Mouse (Mus musculus) hindbrain, embryonic 14.5 days (tissue): Measurements from ENCODE around the gene Tjp3. TPM values are rescaled to one million over a fixed set of nuclear protein-coding genes. Genes with fewer than 3 reads are reported as not detected.
A peak's percentile ranks its signal among the peaks of the same experiment; 100 is the strongest.

Source experiments
- ATAC-seq: fragments of 200-750 bp; cut with Nextera tagmentation; 2 replicates; pipeline ENCODE4 v1.8.0; 2017; ENCODE audit warnings: moderate number of reproducible peaks, mild to moderate bottlenecking, moderate TSS enrichment, moderate library complexity; ENCODE audit not compliant: low FRiP score
- DNase-seq: peaks from one replicate; pipeline ENCODE4 v3.0.0-alpha.2; 2015; ENCODE audit warnings: low spot score
- H3K27ac ChIP-seq: fragments of 300-500 bp; sonication (generic); 2 replicates; pipeline ENCODE4 v1.5.1; 2014; ENCODE audit warnings: mild to moderate bottlenecking, moderate library complexity
- H3K27me3 ChIP-seq: fragments of 300-500 bp; sonication (generic); 2 replicates; pipeline ENCODE4 v1.6.1; 2014; ENCODE audit warnings: mild to moderate bottlenecking, low read length, mixed read lengths; ENCODE audit not compliant: control insufficient read depth, insufficient read depth
- H3K36me3 ChIP-seq: fragments of 300-500 bp; sonication (generic); replicated peaks from 2 replicates; pipeline ENCODE4 v1.6.1; 2014; ENCODE audit not compliant: control insufficient read depth, insufficient read depth
- H3K4me1 ChIP-seq: fragments of 300-500 bp; sonication (generic); replicated peaks from 2 replicates; pipeline ENCODE4 v1.6.1; 2014; ENCODE audit warnings: antibody characterized with exemption, low read length, mixed read lengths; ENCODE audit not compliant: control insufficient read depth, insufficient read depth
- H3K4me2 ChIP-seq: fragments of 300-500 bp; sonication (generic); replicated peaks from 2 replicates; pipeline ENCODE4 v1.6.1; 2014; ENCODE audit warnings: mild to moderate bottlenecking, moderate library complexity
- H3K4me3 ChIP-seq: fragments of 300-500 bp; sonication (generic); replicated peaks from 2 replicates; pipeline ENCODE4 v1.5.1; 2014; ENCODE audit warnings: mild to moderate bottlenecking, low read length
- H3K9ac ChIP-seq: fragments of 300-500 bp; sonication (generic); 2 replicates; pipeline ENCODE4 v1.6.1; 2014
- H3K9me3 ChIP-seq: fragments of 300-500 bp; sonication (generic); 2 replicates; pipeline ENCODE4 v1.6.1; 2016; ENCODE audit warnings: low read length; ENCODE audit not compliant: control insufficient read depth
- WGBS: fragments of 180-500 bp; shearing (Covaris S2); extraction: QIAGEN DNeasy Blood & Tissue Kit; methylation state at CpG from one replicate; pipeline ENCODE4 v1.1.7; 2014; 5-methylcytosine and 5-hydroxymethylcytosine counted together
- polyA plus RNA-seq: library from polyadenylated mRNA; unstranded; fragments of >200 nt; fragmentation: Nextera tagmentation; extraction: Ambion mirVana; gene quantifications from 2 replicates; pipeline ENCODE4 v1.2.1, GENCODE M21; 2014

Tjp3 gene
- polyA plus RNA-seq, 1 experiment from 2014 or later = 6.0 TPM

GRCm38 (mm10) chr10:81293334-81294030, 2.1 kb upstream of the Tjp3 start:
- no peak for DNase-seq
- H3K4me1 ChIP-seq = peaks cover 25% of the 10 kb centered on the region
- ATAC-seq = peak; percentile 15

GRCm38 (mm10) chr10:81292554-81293333, 1.4 kb upstream of the Tjp3 start, which contains the start of gene Pip5k1c:
TSS of gene Pip5k1c (plus strand) at chr10:81292963.
- DNase-seq (peak; percentile 99), ATAC-seq (peak; percentile 96)
- H3K4me2 ChIP-seq = peak within 1 kb of the TSS; percentile 92
- H3K9ac ChIP-seq = peak within 1 kb of the TSS; percentile 80
- peak within 1 kb of the TSS; percentile 81 for H3K27ac ChIP-seq
- peaks cover 25% of the 10 kb centered on the region for H3K27me3 ChIP-seq
- H3K9me3 ChIP-seq = no peaks in the 10 kb centered on the region
- no peaks in the 10 kb centered on the region for H3K36me3 ChIP-seq
- H3K4me3 ChIP-seq = peak within 1 kb of the TSS; percentile 74
- peaks cover 25% of the 10 kb centered on the region for H3K4me1 ChIP-seq
- under 1% methylated on average over 58 of the region's 80 CpGs for WGBS

More at GRCm38 (mm10) chr10:81293334-81294030, 2.1 kb upstream of the Tjp3 start:
- H3K27ac ChIP-seq = peak overlapping the region; percentile 81
- peaks cover 25% of the 10 kb centered on the region for H3K27me3 ChIP-seq
- no peaks in the 10 kb centered on the region for H3K9me3 ChIP-seq
- 3% methylated on average over 25 of the region's 25 CpGs for WGBS
- H3K9ac ChIP-seq = peak overlapping the region; percentile 80
- peak overlapping the region; percentile 74 for H3K4me3 ChIP-seq
- peak overlapping the region; percentile 92 for H3K4me2 ChIP-seq
- H3K36me3 ChIP-seq = no peaks in the 10 kb centered on the region

GRCm38 (mm10) chr10:81290698-81291460, 502 bp downstream of the Tjp3 start:
- ATAC-seq (no peak), DNase-seq (no peak)
- WGBS = 20% methylated on average over 24 of the region's 24 CpGs
- Histone ChIP-seq H3K4me2 (no peak overlapping the region), H3K9ac (no peak overlapping the region), H3K27ac (no peak overlapping the region), H3K36me3 (no peaks in the 10 kb centered on the region), H3K4me1 (peaks cover 25% of the 10 kb centered on the region), H3K27me3 (peaks cover 25% of the 10 kb centered on the region), H3K4me3 (no peak overlapping the region), H3K9me3 (no peaks in the 10 kb centered on the region)

GRCm38 (mm10) chr10:81289811-81290210, 1.6 kb downstream of the Tjp3 start:
- no peak overlapping the region for H3K4me2 ChIP-seq
- H3K4me1 ChIP-seq = peaks cover 19% of the 10 kb centered on the region
- 62% methylated on average over 14 of the region's 14 CpGs for WGBS
- H3K9me3 ChIP-seq = no peaks in the 10 kb centered on the region
- H3K9ac ChIP-seq = no peak overlapping the region
- H3K27me3 ChIP-seq = peaks cover 33% of the 10 kb centered on the region
- ATAC-seq (no peak), DNase-seq (no peak)
- no peaks in the 10 kb centered on the region for H3K36me3 ChIP-seq
- no peak overlapping the region for H3K4me3 ChIP-seq
- no peak overlapping the region for H3K27ac ChIP-seq

GRCm38 (mm10) chr10:81289278-81289677, 2.1 kb downstream of the Tjp3 start:
- Histone ChIP-seq H3K27ac (no peak overlapping the region), H3K4me3 (no peak overlapping the region), H3K9me3 (no peaks in the 10 kb centered on the region), H3K9ac (no peak overlapping the region), H3K36me3 (no peaks in the 10 kb centered on the region), H3K4me1 (peaks cover 14% of the 10 kb centered on the region), H3K27me3 (peaks cover 38% of the 10 kb centered on the region), H3K4me2 (no peak overlapping the region)
- 2% methylated on average over 7 of the region's 7 CpGs for WGBS
- peak; percentile 75 for DNase-seq
- ATAC-seq = no peak

GRCm38 (mm10) chr10:81288601-81289000, 2.8 kb downstream of the Tjp3 start:
- H3K27me3 ChIP-seq = peaks cover 45% of the 10 kb centered on the region
- no peak overlapping the region for H3K27ac ChIP-seq
- peaks cover 8% of the 10 kb centered on the region for H3K4me1 ChIP-seq
- H3K9ac ChIP-seq = peak overlapping the region; percentile 16; the same call in 1 of the 2 replicates
- no peak overlapping the region for H3K4me2 ChIP-seq
- WGBS = 34% methylated on average over 6 of the region's 6 CpGs
- H3K4me3 ChIP-seq = no peak overlapping the region
- no peaks in the 10 kb centered on the region for H3K36me3 ChIP-seq
- ATAC-seq (no peak), DNase-seq (peak; percentile 49)
- no peaks in the 10 kb centered on the region for H3K9me3 ChIP-seq

GRCm38 (mm10) chr10:81287513-81288157, 3.7 kb downstream of the Tjp3 start:
- H3K4me1 ChIP-seq = peaks cover 8% of the 10 kb centered on the region
- H3K4me2 ChIP-seq = no peak overlapping the region
- DNase-seq (no peak), ATAC-seq (no peak)
- no peak overlapping the region for H3K9ac ChIP-seq
- WGBS = 63% methylated on average over 8 of the region's 8 CpGs
- H3K4me3 ChIP-seq = no peak overlapping the region
- no peak overlapping the region for H3K27ac ChIP-seq
- H3K27me3 ChIP-seq = peaks cover 50% of the 10 kb centered on the region
- H3K9me3 ChIP-seq = no peaks in the 10 kb centered on the region
- no peaks in the 10 kb centered on the region for H3K36me3 ChIP-seq

GRCm38 (mm10) chr10:81286586-81286985, 4.8 kb downstream of the Tjp3 start:
- Histone ChIP-seq H3K36me3 (no peaks in the 10 kb centered on the region), H3K27me3 (peaks cover 47% of the 10 kb centered on the region), H3K9ac (no peak overlapping the region), H3K4me2 (no peak overlapping the region), H3K4me1 (peaks cover 8% of the 10 kb centered on the region), H3K4me3 (no peak overlapping the region), H3K27ac (no peak overlapping the region), H3K9me3 (no peaks in the 10 kb centered on the region)
- WGBS = 52% methylated on average over 6 of the region's 6 CpGs
- no peak for DNase-seq
- ATAC-seq = no peak
